Mouse (Mus musculus) testis, adult 2 months (tissue): ENCODE measurements around the gene Sycp2l. TPM values are rescaled to one million over a fixed set of nuclear protein-coding genes. Genes with fewer than 3 reads are reported as not detected.
"Not testable (repeated sequence)": the region's sequence is repeated elsewhere in the genome, so short reads cannot be mapped to it uniquely, and the experiment has no call there.

Source experiments
- H3K27ac ChIP-seq: fragments of 200-500 bp; 2 replicates; pipeline ENCODE4 v1.5.1; 2012; ENCODE audit warnings: low read depth, low read length; ENCODE audit not compliant: control insufficient read depth, insufficient read depth
- H3K27me3 ChIP-seq: fragments of 200-500 bp; 2 replicates; pipeline ENCODE4 v1.6.1; 2012; ENCODE audit warnings: mild to moderate bottlenecking, low read length, moderate library complexity; ENCODE audit not compliant: control insufficient read depth, insufficient read depth
- H3K36me3 ChIP-seq: fragments of 200-500 bp; 2 replicates; pipeline ENCODE4 v1.6.1; 2012; ENCODE audit warnings: mild to moderate bottlenecking, low read length; ENCODE audit not compliant: control insufficient read depth, insufficient read depth
- H3K4me1 ChIP-seq: fragments of 200-500 bp; 2 replicates; pipeline ENCODE4 v1.6.1; 2012; ENCODE audit warnings: low read length; ENCODE audit not compliant: control insufficient read depth, insufficient read depth
- H3K4me3 ChIP-seq: fragments of 200-500 bp; 2 replicates; pipeline ENCODE4 v1.5.1; 2012; ENCODE audit warnings: low read depth, mild to moderate bottlenecking, low read length, moderate library complexity, mixed read lengths; ENCODE audit not compliant: control insufficient read depth
- CTCF ChIP-seq: fragments of 200-500 bp; IDR thresholded peaks from 2 replicates; pipeline ENCODE4 v1.5.1; 2012; ENCODE audit warnings: low read depth, mild to moderate bottlenecking, inconsistent platforms, low read length, moderate library complexity; ENCODE audit not compliant: control insufficient read depth, insufficient read depth, insufficient replicate concordance
- POLR2A ChIP-seq: fragments of 200-500 bp; IDR thresholded peaks from 2 replicates; pipeline ENCODE4 v1.6.1; 2012; ENCODE audit warnings: low read depth, mild to moderate bottlenecking, inconsistent platforms, low read length, moderate library complexity; ENCODE audit not compliant: control insufficient read depth
- polyA plus RNA-seq: library from polyadenylated mRNA; depleted of rRNA; stranded (reverse); fragments of >200 nt; gene quantifications from 2 replicates; pipeline ENCODE4 v1.2.3, GENCODE M21; 2012

Gene Sycp2l
- polyA plus RNA-seq, 1 experiment = 0.11 TPM

GRCm38 (mm10) chr13:41200861-41201260 lies 86.8 kb downstream of the Sycp2l start:
- Histone ChIP-seq H3K4me1 (peaks cover 3% of the 10 kb centered on the region; the same call in 1 of the 2 replicates), H3K27ac (no peak overlapping the region), H3K4me3 (no peak overlapping the region), H3K36me3 (no peaks in the 10 kb centered on the region), H3K27me3 (no peaks in the 10 kb centered on the region)
- TF ChIP-seq CTCF (no peak), POLR2A (no peak)

GRCm38 (mm10) chr13:41203289-41203688 lies 89.2 kb downstream of the Sycp2l start:
- H3K4me3 ChIP-seq = no peak overlapping the region
- peak overlapping the region; percentile 25; the same call in 1 of the 2 replicates for H3K27ac ChIP-seq
- TF ChIP-seq CTCF (no peak), POLR2A (no peak)
- no peaks in the 10 kb centered on the region; the same call in 1 of the 2 replicates for H3K36me3 ChIP-seq
- H3K27me3 ChIP-seq = no peaks in the 10 kb centered on the region
- peaks cover 3% of the 10 kb centered on the region; the same call in 1 of the 2 replicates for H3K4me1 ChIP-seq

- Histone ChIP-seq H3K36me3 (no peaks in the 10 kb centered on the region; the same call in 1 of the 2 replicates), H3K4me3 (no peak overlapping the region), H3K27ac (peak overlapping the region; percentile 66), H3K4me1 (peaks cover 3% of the 10 kb centered on the region; the same call in 1 of the 2 replicates), H3K27me3 (no peaks in the 10 kb centered on the region)
- TF ChIP-seq CTCF = no peak
- no peak for TF ChIP-seq POLR2A
These were observed 89.6 kb downstream of the Sycp2l start for GRCm38 (mm10) chr13:41203691-41204090.

GRCm38 (mm10) chr13:41205568-41205967 lies 91.5 kb downstream of the Sycp2l start:
- H3K4me3 ChIP-seq, H3K4me1 ChIP-seq: not testable (repeated sequence)

GRCm38 (mm10) chr13:41206241-41206640 lies 92.1 kb downstream of the Sycp2l start:
- Histone ChIP-seq H3K36me3 (no peaks in the 10 kb centered on the region; the same call in 1 of the 2 replicates), H3K4me1 (peaks cover 3% of the 10 kb centered on the region; the same call in 1 of the 2 replicates), H3K27ac (peak overlapping the region; percentile 14; the same call in 1 of the 2 replicates), H3K4me3 (no peak overlapping the region), H3K27me3 (no peaks in the 10 kb centered on the region)
- TF ChIP-seq CTCF (no peak), POLR2A (no peak)

More at GRCm38 (mm10) chr13:41205568-41205967, 91.5 kb downstream of the Sycp2l start:
- H3K27ac ChIP-seq, H3K27me3 ChIP-seq, H3K36me3 ChIP-seq: not testable (repeated sequence)

- TF ChIP-seq POLR2A (no peak), CTCF (no peak)
- H3K27me3 ChIP-seq = no peaks in the 10 kb centered on the region
- H3K36me3 ChIP-seq = no peaks in the 10 kb centered on the region; the same call in 1 of the 2 replicates
- peak overlapping the region; percentile 16 for H3K27ac ChIP-seq
- no peaks in the 10 kb centered on the region for H3K4me1 ChIP-seq
- no peak overlapping the region for H3K4me3 ChIP-seq
These were observed 97.2 kb downstream of the Sycp2l start for GRCm38 (mm10) chr13:41211276-41211675.

- Histone ChIP-seq H3K4me1 (no peaks in the 10 kb centered on the region), H3K27ac (peak overlapping the region; percentile 18)
- TF ChIP-seq POLR2A (no peak), CTCF (no peak)
These were observed 98.6 kb downstream of the Sycp2l start for GRCm38 (mm10) chr13:41212558-41213322.

GRCm38 (mm10) chr13:41215669-41216068 lies 101.6 kb downstream of the Sycp2l start:
- H3K4me1 ChIP-seq = peaks cover 2% of the 10 kb centered on the region
- H3K36me3 ChIP-seq = peaks cover 1% of the 10 kb centered on the region; the same call in 1 of the 2 replicates
- no peaks in the 10 kb centered on the region for H3K27me3 ChIP-seq
- no peak overlapping the region for H3K4me3 ChIP-seq
- TF ChIP-seq CTCF (no peak), POLR2A (no peak)
- no peak overlapping the region for H3K27ac ChIP-seq

More at GRCm38 (mm10) chr13:41212558-41213322, 98.6 kb downstream of the Sycp2l start:
- Histone ChIP-seq H3K36me3 (no peaks in the 10 kb centered on the region; the same call in 1 of the 2 replicates), H3K27me3 (no peaks in the 10 kb centered on the region), H3K4me3 (no peak overlapping the region)
